Mouse (Mus musculus) intestine, embryonic 16.5 days (tissue): ENCODE data around the gene Dcdc2b. TPM values are rescaled to one million over a fixed set of nuclear protein-coding genes. Genes with fewer than 3 reads are reported as not detected.

ENCODE experiments used
- ATAC-seq: fragments of 200-750 bp; cut with Nextera tagmentation; 2 replicates; pipeline ENCODE4 v1.8.0; 2017; ENCODE audit warnings: moderate TSS enrichment, moderate library complexity
- H3K27ac ChIP-seq: fragments of 300-500 bp; sonication (generic); 2 replicates; pipeline ENCODE4 v1.5.1; 2014; ENCODE audit warnings: mild to moderate bottlenecking, low read length
- H3K27me3 ChIP-seq: fragments of 300-500 bp; sonication (generic); replicated peaks from 2 replicates; pipeline ENCODE4 v1.6.1; 2014; ENCODE audit warnings: low read length, control low read depth, mixed read lengths; ENCODE audit not compliant: control insufficient read depth, insufficient read depth
- H3K36me3 ChIP-seq: fragments of 300-500 bp; sonication (generic); 2 replicates; pipeline ENCODE4 v1.6.1; 2014; ENCODE audit warnings: low read length, control low read depth; ENCODE audit not compliant: control insufficient read depth, insufficient read depth
- H3K4me1 ChIP-seq: fragments of 300-500 bp; sonication (generic); 2 replicates; pipeline ENCODE4 v1.6.1; 2014; ENCODE audit warnings: low read length, control low read depth, mixed read lengths; ENCODE audit not compliant: control insufficient read depth, insufficient read depth
- H3K4me2 ChIP-seq: fragments of 300-500 bp; sonication (generic); 2 replicates; pipeline ENCODE4 v1.6.1; 2014; ENCODE audit warnings: low read depth, low read length, control low read depth
- H3K4me3 ChIP-seq: fragments of 300-500 bp; sonication (generic); 2 replicates; pipeline ENCODE4 v1.5.1; 2014; ENCODE audit warnings: mild to moderate bottlenecking, low read length
- H3K9ac ChIP-seq: fragments of 300-500 bp; sonication (generic); 2 replicates; pipeline ENCODE4 v1.6.1; 2014; ENCODE audit warnings: low read depth, low read length
- H3K9me3 ChIP-seq: fragments of 300-500 bp; sonication (generic); 2 replicates; pipeline ENCODE4 v1.6.1; 2016; ENCODE audit warnings: low read length, control low read depth; ENCODE audit not compliant: control insufficient read depth
- WGBS: fragments of 180-500 bp; shearing (Covaris S2); extraction: QIAGEN DNeasy Blood & Tissue Kit; methylation state at CpG from one replicate; pipeline ENCODE4 v1.1.7; 2014; 5-methylcytosine and 5-hydroxymethylcytosine counted together
- polyA plus RNA-seq: library from polyadenylated mRNA; unstranded; fragments of >200 nt; fragmentation: Nextera tagmentation; extraction: Ambion mirVana; gene quantifications from 2 replicates; pipeline ENCODE4 v1.2.1, GENCODE M21; 2015

Dcdc2b gene
- polyA plus RNA-seq, 1 experiment from 2014 or later: 1.7 TPM

- Histone ChIP-seq H3K36me3 (peaks cover 1% of the 10 kb centered on the region; the same call in 1 of the 2 replicates), H3K27me3 (no peaks in the 10 kb centered on the region), H3K27ac (no peak overlapping the region), H3K4me3 (no peak overlapping the region), H3K4me1 (peaks cover 11% of the 10 kb centered on the region; the same call in 1 of the 2 replicates), H3K4me2 (no peak overlapping the region), H3K9ac (no peak overlapping the region), H3K9me3 (no peaks in the 10 kb centered on the region)
- no peak for ATAC-seq
- WGBS: 45% methylated on average over 1 of the region's 1 CpGs
Observed at GRCm38 (mm10) chr4:129586943-129587342, 27.1 kb downstream of the Dcdc2b start.

GRCm38 (mm10) chr4:129585773-129586172 lies 28.3 kb downstream of the Dcdc2b start:
- no peaks in the 10 kb centered on the region for H3K36me3 ChIP-seq
- H3K9me3 ChIP-seq: no peaks in the 10 kb centered on the region
- H3K4me1 ChIP-seq: peaks cover 11% of the 10 kb centered on the region; the same call in 1 of the 2 replicates
- no peak overlapping the region for H3K4me3 ChIP-seq
- 0 out of 2 replicates have a peak overlapping the region, but pooled peaks have one; percentile 76 for H3K9ac ChIP-seq
- H3K27me3 ChIP-seq: no peaks in the 10 kb centered on the region
- ATAC-seq: no peak
- H3K4me2 ChIP-seq: no peak overlapping the region
- 84% methylated on average over 9 of the region's 9 CpGs for WGBS
- no peak overlapping the region for H3K27ac ChIP-seq

GRCm38 (mm10) chr4:129584884-129585608 lies 29.0 kb downstream of the Dcdc2b start:
- H3K9ac ChIP-seq: peak overlapping the region; percentile 76
- no peaks in the 10 kb centered on the region for H3K27me3 ChIP-seq
- WGBS: 1% methylated on average over 36 of the region's 36 CpGs
- H3K4me3 ChIP-seq: peak overlapping the region; percentile 53
- peak overlapping the region; percentile 80 for H3K27ac ChIP-seq
- H3K36me3 ChIP-seq: no peaks in the 10 kb centered on the region
- peaks cover 11% of the 10 kb centered on the region; the same call in 1 of the 2 replicates for H3K4me1 ChIP-seq
- no peaks in the 10 kb centered on the region for H3K9me3 ChIP-seq
- H3K4me2 ChIP-seq: peak overlapping the region; percentile 77
- peak; percentile 87 for ATAC-seq

- Histone ChIP-seq H3K4me1 (peaks cover 11% of the 10 kb centered on the region; the same call in 1 of the 2 replicates), H3K27ac (peak overlapping the region; percentile 80; the same call in 1 of the 2 replicates), H3K27me3 (no peaks in the 10 kb centered on the region), H3K4me3 (peak overlapping the region; percentile 53), H3K9ac (peak overlapping the region; percentile 76), H3K4me2 (peak overlapping the region; percentile 77), H3K36me3 (no peaks in the 10 kb centered on the region), H3K9me3 (no peaks in the 10 kb centered on the region)
- ATAC-seq: no peak
- WGBS: 73% methylated on average over 1 of the region's 1 CpGs
Observed at GRCm38 (mm10) chr4:129584370-129584769, 29.7 kb downstream of the Dcdc2b start.

- 82% methylated on average over 1 of the region's 1 CpGs for WGBS
- H3K4me3 ChIP-seq: no peak overlapping the region
- no peak overlapping the region for H3K27ac ChIP-seq
- H3K4me1 ChIP-seq: peaks cover 11% of the 10 kb centered on the region; the same call in 1 of the 2 replicates
- ATAC-seq: no peak
- no peaks in the 10 kb centered on the region for H3K9me3 ChIP-seq
- H3K27me3 ChIP-seq: no peaks in the 10 kb centered on the region
- H3K9ac ChIP-seq: no peak overlapping the region
- no peaks in the 10 kb centered on the region for H3K36me3 ChIP-seq
- H3K4me2 ChIP-seq: no peak overlapping the region
Observed at GRCm38 (mm10) chr4:129582251-129582650, 31.8 kb downstream of the Dcdc2b start.

- Histone ChIP-seq H3K9ac (no peak overlapping the region), H3K36me3 (no peaks in the 10 kb centered on the region), H3K4me1 (peaks cover 9% of the 10 kb centered on the region; the same call in 1 of the 2 replicates), H3K4me2 (no peak overlapping the region), H3K9me3 (no peaks in the 10 kb centered on the region), H3K27ac (no peak overlapping the region), H3K27me3 (no peaks in the 10 kb centered on the region), H3K4me3 (no peak overlapping the region)
- 58% methylated on average over 7 of the region's 7 CpGs for WGBS
- ATAC-seq: no peak
Observed at GRCm38 (mm10) chr4:129580347-129580746, 33.7 kb downstream of the Dcdc2b start.

- H3K27me3 ChIP-seq: no peaks in the 10 kb centered on the region
- WGBS: 82% methylated on average over 5 of the region's 5 CpGs
- H3K4me1 ChIP-seq: no peaks in the 10 kb centered on the region
- no peak for ATAC-seq
- H3K9ac ChIP-seq: no peak within 1 kb of the TSS
- no peak within 1 kb of the TSS for H3K4me3 ChIP-seq
- H3K9me3 ChIP-seq: no peaks in the 10 kb centered on the region
- H3K36me3 ChIP-seq: no peaks in the 10 kb centered on the region
- H3K4me2 ChIP-seq: no peak within 1 kb of the TSS
- no peak within 1 kb of the TSS for H3K27ac ChIP-seq
Observed at GRCm38 (mm10) chr4:129578466-129578865, 35.6 kb downstream of the Dcdc2b start, which contains the start of gene Fam167b. Gene Fam167b (minus strand): TSS chr4:129578549.

- Histone ChIP-seq H3K4me1 (no peaks in the 10 kb centered on the region), H3K27me3 (no peaks in the 10 kb centered on the region), H3K9me3 (no peaks in the 10 kb centered on the region), H3K27ac (no peak overlapping the region), H3K4me3 (no peak overlapping the region), H3K4me2 (no peak overlapping the region), H3K36me3 (no peaks in the 10 kb centered on the region), H3K9ac (no peak overlapping the region)
- ATAC-seq: no peak
- 80% methylated on average over 7 of the region's 7 CpGs for WGBS
Observed at GRCm38 (mm10) chr4:129577688-129578087, 36.4 kb downstream of the Dcdc2b start.

- Histone ChIP-seq H3K4me1 (no peaks in the 10 kb centered on the region), H3K27ac (no peak overlapping the region), H3K27me3 (no peaks in the 10 kb centered on the region), H3K4me2 (no peak overlapping the region; the same call in 1 of the 2 replicates), H3K4me3 (no peak overlapping the region), H3K9ac (peak overlapping the region; percentile 30; the same call in 1 of the 2 replicates), H3K9me3 (no peaks in the 10 kb centered on the region), H3K36me3 (no peaks in the 10 kb centered on the region)
- 34% methylated on average over 21 of the region's 21 CpGs for WGBS
- peak; percentile 50; the same call in 1 of the 2 replicates for ATAC-seq
Observed at GRCm38 (mm10) chr4:129576863-129577491, 37.1 kb downstream of the Dcdc2b start.
